Mouse (Mus musculus): Measurements from ENCODE around the gene Arhgap4.

Gene Arhgap4

DNA sequence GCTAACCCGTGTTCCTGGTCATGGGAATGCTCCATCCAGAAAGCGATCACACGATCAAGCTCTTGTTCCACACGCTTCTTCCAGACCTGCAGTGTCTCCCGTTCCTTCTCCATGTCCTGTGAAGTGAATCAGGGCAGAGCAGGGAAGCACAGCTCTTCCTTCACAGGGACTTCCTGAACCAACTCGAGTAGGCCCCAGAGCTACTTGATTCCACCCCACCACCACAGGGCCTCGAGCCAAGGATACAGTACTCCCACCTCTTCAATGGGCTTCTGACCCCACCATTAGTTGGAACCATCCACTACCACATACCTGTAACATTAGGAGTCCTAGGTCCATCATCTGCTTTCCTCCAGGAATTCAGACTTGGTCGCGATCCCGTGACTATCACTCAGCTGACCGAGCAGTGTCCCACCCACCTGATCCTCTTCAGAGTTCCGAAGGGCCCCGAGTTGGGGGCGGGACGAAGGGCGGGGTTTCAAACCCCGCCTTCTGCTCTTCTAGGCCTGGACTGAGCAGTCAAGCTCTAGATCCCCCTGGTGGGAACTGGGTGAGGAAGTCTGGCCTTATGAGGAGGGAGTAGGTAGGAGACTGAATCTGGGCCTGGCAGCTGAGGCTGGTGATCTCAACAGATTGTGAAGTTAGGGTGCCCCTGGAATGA, 8.9 kb upstream of the Arhgap4 start, which contains the start of gene Renbp:
Renbp (minus strand) TSS at position 449 of the 661 bp plus-strand sequence.
- Histone ChIP-seq H3K9me3 (ENCODE audit: low read length) (no peaks in the 10 kb centered on the region), H3K27me3 (ENCODE audit: insufficient read depth, low read length) (no peaks in the 10 kb centered on the region), H3K36me3 (ENCODE audit: insufficient read depth, low read length) (peaks cover 38% of the 10 kb centered on the region), H3K4me3 (replicated peaks; ENCODE audit: low read length) (peak within 1 kb of the TSS; percentile 79), H3K4me1 (replicated peaks; ENCODE audit: low read depth, low read length) (peaks cover 40% of the 10 kb centered on the region)
- TF ChIP-seq NANOG (IDR thresholded peaks at IDR 0.05; ENCODE audit: borderline replicate concordance, low read length) (no peak), POU5F1 (IDR thresholded peaks at IDR 0.05; ENCODE audit: borderline replicate concordance, low read length) (no peak), CTCF (conservative IDR thresholded peaks at IDR 0.05; ENCODE audit: low read length) (no peak)

DNA sequence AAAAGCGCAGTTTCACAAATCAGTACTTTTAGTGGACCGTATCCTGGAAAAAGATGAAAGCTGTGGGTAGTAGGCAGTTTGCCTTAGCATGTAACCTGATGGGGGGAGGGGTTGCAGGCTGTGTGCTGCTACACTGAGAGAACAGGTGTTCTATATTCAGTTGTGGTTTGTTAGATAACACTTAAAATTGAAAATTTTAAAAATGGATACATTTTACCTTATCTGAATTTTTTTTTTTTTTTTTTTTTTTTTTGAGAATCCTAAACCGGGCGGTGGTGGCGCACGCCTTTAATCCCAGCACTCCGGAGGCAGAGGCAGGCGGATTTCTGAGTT, 846 bp upstream of the Arhgap4 start:
- Histone ChIP-seq H3K4me1 (replicated peaks; ENCODE audit: low read depth, low read length) (peaks cover 33% of the 10 kb centered on the region), H3K9me3 (ENCODE audit: low read length) (no peaks in the 10 kb centered on the region), H3K4me3 (replicated peaks; ENCODE audit: low read length) (peak overlapping the region; percentile 85), H3K36me3 (ENCODE audit: insufficient read depth, low read length) (peaks cover 59% of the 10 kb centered on the region), H3K27me3 (ENCODE audit: insufficient read depth, low read length) (no peaks in the 10 kb centered on the region)
- no peak for TF ChIP-seq POU5F1 (IDR thresholded peaks at IDR 0.05; ENCODE audit: borderline replicate concordance, low read length)
- TF ChIP-seq CTCF (conservative IDR thresholded peaks at IDR 0.05; ENCODE audit: low read length): no peak
- no peak for TF ChIP-seq NANOG (IDR thresholded peaks at IDR 0.05; ENCODE audit: borderline replicate concordance, low read length)

DNA sequence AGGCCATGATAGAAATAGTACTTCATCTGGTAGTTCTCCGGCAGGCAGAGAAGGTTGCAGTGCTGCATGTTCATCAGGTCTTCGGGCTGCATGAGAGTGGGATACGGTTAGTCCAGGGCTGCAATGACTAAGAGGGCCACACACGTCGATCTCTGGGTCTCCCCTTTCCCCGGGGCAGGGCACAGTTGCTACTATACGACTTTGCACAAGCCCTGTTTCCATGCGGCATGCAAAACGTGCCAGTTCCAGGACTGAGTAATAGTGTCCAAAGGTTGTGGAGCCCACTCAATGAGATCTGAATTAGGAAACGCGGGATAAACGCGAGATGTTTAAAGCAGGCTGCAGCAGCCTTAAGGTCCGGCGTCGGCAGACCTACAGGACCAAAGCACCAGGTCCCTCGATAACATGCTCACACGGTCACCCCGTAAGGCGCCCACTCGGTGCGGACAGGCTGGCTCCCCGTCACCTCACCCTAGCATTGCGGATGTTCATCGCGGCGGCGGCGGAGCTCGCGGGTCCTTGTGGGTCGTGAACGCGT, 316 bp downstream of the Arhgap4 start:
- Histone ChIP-seq H3K4me3 (replicated peaks; ENCODE audit: low read length) (peak overlapping the region; percentile 85), H3K27me3 (ENCODE audit: insufficient read depth, low read length) (no peaks in the 10 kb centered on the region), H3K9me3 (ENCODE audit: low read length) (no peaks in the 10 kb centered on the region), H3K4me1 (replicated peaks; ENCODE audit: low read depth, low read length) (peaks cover 41% of the 10 kb centered on the region), H3K36me3 (ENCODE audit: insufficient read depth, low read length) (peaks cover 64% of the 10 kb centered on the region)
- TF ChIP-seq NANOG (IDR thresholded peaks at IDR 0.05; ENCODE audit: borderline replicate concordance, low read length): no peak

- no peaks in the 10 kb centered on the region for H3K9me3 ChIP-seq (ENCODE audit: low read length)
- peaks cover 53% of the 10 kb centered on the region for H3K4me1 ChIP-seq (replicated peaks; ENCODE audit: low read depth, low read length)
- peaks cover 45% of the 10 kb centered on the region for H3K36me3 ChIP-seq (ENCODE audit: insufficient read depth, low read length)
- TF ChIP-seq CTCF (conservative IDR thresholded peaks at IDR 0.05; ENCODE audit: low read length) (no peak), POU5F1 (IDR thresholded peaks at IDR 0.05; ENCODE audit: borderline replicate concordance, low read length) (no peak), NANOG (IDR thresholded peaks at IDR 0.05; ENCODE audit: borderline replicate concordance, low read length) (no peak)
- H3K27me3 ChIP-seq (ENCODE audit: insufficient read depth, low read length): no peaks in the 10 kb centered on the region
- no peak overlapping the region for H3K4me3 ChIP-seq (replicated peaks; ENCODE audit: low read length)
These were observed 3.0 kb downstream of the Arhgap4 start for GRCm38 (mm10) chrX:73918631-73919030.

DNA sequence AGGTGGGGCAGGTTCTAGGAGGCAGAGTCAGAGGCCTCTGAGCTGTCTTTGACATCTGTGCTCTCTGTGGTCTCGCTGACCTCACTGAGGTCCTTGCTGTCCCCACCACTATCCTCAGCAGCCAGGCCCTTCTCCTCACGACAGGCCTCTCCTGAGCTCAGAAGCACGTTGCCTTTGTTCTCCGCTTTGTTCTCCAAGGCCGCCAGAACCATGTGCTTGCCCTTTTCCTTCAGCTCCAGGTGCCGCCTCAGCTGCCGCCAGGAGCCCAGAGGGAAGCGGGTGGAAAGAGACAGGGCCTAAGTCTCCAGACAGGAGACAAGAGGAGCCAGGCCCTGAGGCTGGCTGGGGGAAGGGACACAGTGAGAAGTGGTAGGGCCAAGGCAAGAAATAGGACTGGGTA, 4.7 kb downstream of the Arhgap4 start:
- Histone ChIP-seq H3K4me3 (replicated peaks; ENCODE audit: low read length) (no peak overlapping the region), H3K4me1 (replicated peaks; ENCODE audit: low read depth, low read length) (peaks cover 53% of the 10 kb centered on the region), H3K36me3 (ENCODE audit: insufficient read depth, low read length) (peaks cover 45% of the 10 kb centered on the region), H3K9me3 (ENCODE audit: low read length) (no peaks in the 10 kb centered on the region), H3K27me3 (ENCODE audit: insufficient read depth, low read length) (no peaks in the 10 kb centered on the region)
- TF ChIP-seq CTCF (conservative IDR thresholded peaks at IDR 0.05; ENCODE audit: low read length) (no peak), POU5F1 (IDR thresholded peaks at IDR 0.05; ENCODE audit: borderline replicate concordance, low read length) (no peak), NANOG (IDR thresholded peaks at IDR 0.05; ENCODE audit: borderline replicate concordance, low read length) (no peak)

- Histone ChIP-seq H3K36me3 (ENCODE audit: insufficient read depth, low read length) (peaks cover 43% of the 10 kb centered on the region), H3K4me1 (replicated peaks; ENCODE audit: low read depth, low read length) (peaks cover 61% of the 10 kb centered on the region), H3K27me3 (ENCODE audit: insufficient read depth, low read length) (no peaks in the 10 kb centered on the region), H3K4me3 (replicated peaks; ENCODE audit: low read length) (peak overlapping the region; percentile 58), H3K9me3 (ENCODE audit: low read length) (no peaks in the 10 kb centered on the region)
- TF ChIP-seq CTCF (conservative IDR thresholded peaks at IDR 0.05; ENCODE audit: low read length) (no peak), NANOG (IDR thresholded peaks at IDR 0.05; ENCODE audit: borderline replicate concordance, low read length) (no peak), POU5F1 (IDR thresholded peaks at IDR 0.05; ENCODE audit: borderline replicate concordance, low read length) (no peak)
These were observed 6.6 kb downstream of the Arhgap4 start for GRCm38 (mm10) chrX:73914827-73915703.

DNA sequence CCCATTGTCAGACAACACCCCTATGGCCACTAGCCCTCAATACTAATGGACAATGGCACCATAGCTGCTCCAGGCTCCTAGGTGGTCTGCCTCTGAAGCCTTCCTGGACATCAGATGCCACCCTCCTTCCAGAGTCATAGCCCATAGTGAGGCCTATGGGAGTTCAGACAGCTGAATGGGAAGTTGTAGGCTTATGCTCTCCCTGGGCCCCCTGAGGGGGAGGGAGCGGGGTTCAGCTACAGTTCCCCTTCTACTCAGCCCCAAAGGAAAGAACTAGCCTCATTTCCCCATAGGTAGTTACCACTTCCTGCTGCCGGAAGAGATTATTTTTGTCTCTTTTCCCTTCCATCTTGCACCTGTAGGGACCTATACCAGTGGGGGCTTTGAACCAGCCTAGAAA, 10.1 kb downstream of the Arhgap4 start:
- Histone ChIP-seq H3K27me3 (ENCODE audit: insufficient read depth, low read length) (no peaks in the 10 kb centered on the region), H3K4me1 (replicated peaks; ENCODE audit: low read depth, low read length) (peaks cover 34% of the 10 kb centered on the region), H3K36me3 (ENCODE audit: insufficient read depth, low read length) (peaks cover 8% of the 10 kb centered on the region), H3K9me3 (ENCODE audit: low read length) (no peaks in the 10 kb centered on the region), H3K4me3 (replicated peaks; ENCODE audit: low read length) (no peak overlapping the region)
- TF ChIP-seq POU5F1 (IDR thresholded peaks at IDR 0.05; ENCODE audit: borderline replicate concordance, low read length) (no peak), CTCF (conservative IDR thresholded peaks at IDR 0.05; ENCODE audit: low read length) (no peak), NANOG (IDR thresholded peaks at IDR 0.05; ENCODE audit: borderline replicate concordance, low read length) (no peak)

DNA sequence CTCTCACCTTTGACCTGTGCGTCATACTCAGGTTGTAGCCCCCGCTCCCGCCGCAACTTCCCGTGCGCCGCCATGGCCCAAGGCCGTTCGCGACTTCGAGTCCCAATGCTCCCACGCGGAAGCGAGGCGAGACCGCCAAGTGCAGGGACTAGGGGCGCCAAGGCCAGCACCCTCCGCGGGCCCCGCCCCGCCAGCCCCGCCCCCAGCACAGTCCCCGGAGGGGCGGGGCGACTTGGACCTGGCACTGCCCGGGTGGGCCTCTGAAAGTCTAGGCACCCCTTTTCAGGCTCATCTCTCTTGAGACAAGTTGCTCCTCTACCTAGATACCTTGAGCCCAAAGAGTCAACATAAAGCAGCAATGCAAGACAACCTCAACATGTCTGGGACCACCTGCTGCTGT, 10.5 kb downstream of the Arhgap4 start:
- H3K9me3 ChIP-seq (ENCODE audit: low read length): no peaks in the 10 kb centered on the region
- no peaks in the 10 kb centered on the region for H3K27me3 ChIP-seq (ENCODE audit: insufficient read depth, low read length)
- TF ChIP-seq POU5F1 (IDR thresholded peaks at IDR 0.05; ENCODE audit: borderline replicate concordance, low read length) (no peak), NANOG (IDR thresholded peaks at IDR 0.05; ENCODE audit: borderline replicate concordance, low read length) (no peak), CTCF (conservative IDR thresholded peaks at IDR 0.05; ENCODE audit: low read length) (no peak)
- peaks cover 4% of the 10 kb centered on the region for H3K36me3 ChIP-seq (ENCODE audit: insufficient read depth, low read length)
- H3K4me3 ChIP-seq (replicated peaks; ENCODE audit: low read length): peak overlapping the region; percentile 67
- peaks cover 33% of the 10 kb centered on the region for H3K4me1 ChIP-seq (replicated peaks; ENCODE audit: low read depth, low read length)
